Mouse (Mus musculus) heart, adult 2 months (tissue): Measurements from ENCODE around the gene Gm17720.

Experiments used
- CTCF ChIP-seq: fragments of 200-600 bp; IDR thresholded peaks from 2 replicates; pipeline ENCODE4 v1.8.1; 2022; ENCODE audit warnings: antibody characterized with exemption, mild to moderate bottlenecking, moderate library complexity
- EP300 ChIP-seq: fragments of 200-500 bp; IDR thresholded peaks from 2 replicates; pipeline ENCODE4 v1.6.1; 2011; ENCODE audit warnings: low read depth, low read length, control low read depth; ENCODE audit not compliant: insufficient read depth
- POLR2A ChIP-seq: fragments of 200-500 bp; IDR thresholded peaks from 2 replicates; pipeline ENCODE4 v1.6.1; 2011; ENCODE audit warnings: mild to moderate bottlenecking, low read depth, low read length, control low read depth; ENCODE audit not compliant: insufficient read depth

DNA sequence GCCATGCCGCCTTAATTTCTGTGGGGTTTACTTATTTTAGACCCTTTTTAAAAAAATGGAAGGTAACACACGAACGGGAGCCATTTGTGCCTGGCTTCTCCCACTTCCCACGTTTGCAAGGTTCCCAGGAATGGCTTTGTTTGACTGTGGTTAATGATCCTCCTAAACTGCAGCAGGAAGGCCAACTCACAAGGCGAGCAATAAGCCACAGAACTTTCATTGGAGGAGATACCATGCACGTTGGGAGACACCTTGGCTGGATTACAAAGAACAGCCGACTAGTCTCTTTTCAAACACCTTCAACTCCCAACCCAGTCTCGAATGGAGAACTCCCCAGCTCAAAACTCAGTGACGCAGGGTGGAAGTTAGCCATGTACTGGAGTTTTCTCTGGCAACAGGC lies 38.4 kb downstream of the Gm17720 start:
- TF ChIP-seq CTCF (no peak), EP300 (no peak), POLR2A (no peak)
